In the genomic region with DNA sequence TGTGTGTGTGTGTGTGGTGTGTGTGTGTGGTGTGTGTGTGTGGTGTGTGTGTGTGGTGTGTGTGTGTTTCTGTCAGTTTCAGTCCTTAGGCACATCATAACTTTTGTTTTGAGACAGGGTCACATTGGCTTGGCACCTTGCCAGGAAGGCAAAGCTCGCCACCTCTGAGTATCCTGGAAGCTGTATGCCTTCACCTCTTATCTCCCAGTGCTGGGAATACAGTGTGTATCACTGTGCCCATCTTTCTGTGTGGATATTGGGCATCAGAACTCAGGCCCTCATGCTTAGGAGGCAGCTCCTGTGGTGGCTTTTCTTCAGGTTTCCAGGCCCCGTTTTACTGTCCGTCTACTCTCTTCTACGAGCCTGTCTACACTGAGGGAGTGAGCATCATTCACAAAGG, we compare ENCODE assay signal across 12 mouse cellular contexts. TPM values are rescaled to one million over a fixed set of nuclear protein-coding genes. Genes with fewer than 3 reads are reported as not detected.
DNase-seq lines count a peak whose midpoint lies in the region; ATAC-seq and TF ChIP-seq lines count a peak whose summit lies in the region.
"Had no signal": no experiment of that assay in that cellular context is flagged by ENCODE, and none has a peak within 500 bp of the region (broad histone marks: within the 10 kb centered on the region; RNA-seq: fewer than 3 reads in every experiment).

No protein-coding gene starts in this region.

- no peaks in the 10 kb centered on the region for H3K9me3 ChIP-seq in lung, embryonic 15.5 days
- H3K9me3 ChIP-seq: neural tube, embryonic 15.5 days had no signal

- peak; percentile 39; the same call in 1 of the 2 replicates for ATAC-seq in lung, embryonic 15.5 days (ENCODE audit: borderline replicate concordance, extremely low read depth, low FRiP score, low TSS enrichment)
- ATAC-seq in CD4-positive, CD25-positive, alpha-beta regulatory T cell, adult 4 months, result no peak
- ATAC-seq: midbrain, embryonic 16.5 days had no signal

- peak overlapping the region; percentile 33 for H3K4me3 ChIP-seq in gastrocnemius, adult 2 months
- no peak overlapping the region for H3K4me3 ChIP-seq in lung, embryonic 15.5 days
- no peak overlapping the region for H3K4me3 ChIP-seq in lung, adult 2 months (replicated peaks; ENCODE audit: extremely low read depth, low read depth, low read length)
- H3K4me3 ChIP-seq: neural tube, embryonic 15.5 days had no signal

- TF ChIP-seq POLR2A in lung, adult 2 months (IDR thresholded peaks at IDR 0.05; ENCODE audit: borderline replicate concordance, extremely low read depth, low read depth, low read length), result no peak

- no peaks in the 10 kb centered on the region for H3K27me3 ChIP-seq in lung, embryonic 15.5 days
- H3K27me3 ChIP-seq: neural tube, embryonic 15.5 days had no signal

- H3K36me3 ChIP-seq in lung, embryonic 15.5 days, result peaks cover 92% of the 10 kb centered on the region

- TF ChIP-seq CTCF in gastrocnemius, adult 2 months (IDR thresholded peaks at IDR 0.05), result no peak
- no peak for TF ChIP-seq CTCF in lung, adult 2 months (IDR thresholded peaks at IDR 0.05; ENCODE audit: insufficient read depth, low read length)

- peak; percentile 58 for DNase-seq in gastrocnemius, adult 2 months
- DNase-seq in gastrocnemius, postnatal 10 days, result no peak
- DNase-seq in lung, adult 2 months, result no peak
- DNase-seq in adrenal gland, postnatal 36 days, result peak; percentile 66 to 70
- peak; percentile 62 for DNase-seq in kidney, postnatal 14 days
- no peak for DNase-seq in gastrocnemius, postnatal 36 days
- DNase-seq: cerebellum, adult 9-11 months; thymus, adult 18-20 months had no signal

- WGBS in lung, embryonic 15.5 days, result 58% methylated on average over 4 of the region's 4 CpGs
- WGBS in lung, adult 2 months, result 66% methylated on average over 4 of the region's 4 CpGs

- H3K9ac ChIP-seq in lung, embryonic 15.5 days, result no peak overlapping the region
- H3K9ac ChIP-seq: neural tube, embryonic 15.5 days had no signal

- intact Hi-C loops in gastrocnemius, adult 2 months (cut with DNase I), result no loop called here
- intact Hi-C loops in gastrocnemius, postnatal 36 days (cut with DNase I), result no loop called here

- 0 out of 2 replicates have a peak, but pooled peaks cover 5% of the 10 kb centered on the region for H3K4me1 ChIP-seq in lung, embryonic 15.5 days
- H3K4me1 ChIP-seq in lung, adult 2 months (ENCODE audit: control insufficient read depth, insufficient read depth, low read length), result peaks cover 6% of the 10 kb centered on the region; the same call in 1 of the 2 replicates
- H3K4me1 ChIP-seq: neural tube, embryonic 15.5 days had no signal

- H3K27ac ChIP-seq in gastrocnemius, adult 2 months, result peak overlapping the region; percentile 96
- H3K27ac ChIP-seq in lung, embryonic 15.5 days, result no peak overlapping the region
- H3K27ac ChIP-seq: neural tube, embryonic 15.5 days had no signal

- no peak overlapping the region for H3K4me2 ChIP-seq in lung, embryonic 15.5 days
- H3K4me2 ChIP-seq: neural tube, embryonic 15.5 days had no signal

RNA-seq across cellular contexts. Expression of a gene that starts 24.4 kb away (rescaled TPM):
- total RNA-seq in gastrocnemius, adult 2 months (2021), result 100 to 1,000 TPM; 273 to 325 TPM
- total RNA-seq in gastrocnemius, postnatal 10 days (2021), result 100 to 1,000 TPM; 563 to 619 TPM
- 660 and 677 TPM in 2 replicates for polyA plus RNA-seq in lung, embryonic 15.5 days (2015; fragmentation: Nextera tagmentation; extraction: Ambion mirVana)
- 98.5 and 165 TPM in 2 replicates for polyA plus RNA-seq in lung, adult 2 months (2012; rRNA removed)
- total RNA-seq in adrenal gland, postnatal 36 days (2021), result 100 to 1,000 TPM; 431 to 435 TPM
- polyA plus RNA-seq in CD4-positive, CD25-positive, alpha-beta regulatory T cell, adult 4 months (2017; shearing (Covaris generic)), result 1 to 10 TPM; 4.5 to 4.7 TPM
- 100 to 1,000 TPM; 250 to 283 TPM for total RNA-seq in gastrocnemius, postnatal 36 days (2021)

Comparison
In these comparisons a context has a peak if more than half of its experiments do, and no peak if none do; other contexts are left out.
1. DNase-seq: peak in gastrocnemius, adult 2 months (single experiment), adrenal gland, postnatal 36 days (2 of 2) and kidney, postnatal 14 days (single experiment); none in gastrocnemius, postnatal 10 days (single experiment), lung, adult 2 months (single experiment) and gastrocnemius, postnatal 36 days (0 of 2).